Mouse (Mus musculus): ENCODE results near the gene Med15.
"Not testable (repeated sequence)": the region's sequence is repeated elsewhere in the genome, so short reads cannot be mapped to it uniquely, and the experiment has no call there.

Med15 gene

DNA sequence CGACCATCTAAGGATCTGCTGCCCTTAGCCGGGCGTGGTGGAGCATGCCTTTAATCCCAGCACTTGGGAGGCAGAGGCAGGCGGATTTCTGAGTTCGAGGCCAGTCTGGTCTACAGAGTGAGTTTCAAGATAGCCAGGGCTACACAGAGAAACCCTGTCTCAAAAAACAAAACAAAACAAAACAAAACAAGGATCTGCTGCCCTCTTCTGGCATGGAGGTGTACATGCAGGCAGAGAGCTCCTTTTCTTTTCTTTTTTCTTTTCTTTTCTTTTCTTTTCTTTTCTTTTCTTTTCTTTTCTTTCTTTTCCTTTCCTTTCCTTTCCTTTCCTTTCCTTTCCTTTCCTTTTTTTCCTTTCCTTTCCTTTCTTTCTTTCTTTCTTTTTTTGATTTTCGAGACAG, 118.0 kb downstream of the Med15 start:
- DNase-seq (ENCODE audit: low read depth) = not testable (repeated sequence)

DNA sequence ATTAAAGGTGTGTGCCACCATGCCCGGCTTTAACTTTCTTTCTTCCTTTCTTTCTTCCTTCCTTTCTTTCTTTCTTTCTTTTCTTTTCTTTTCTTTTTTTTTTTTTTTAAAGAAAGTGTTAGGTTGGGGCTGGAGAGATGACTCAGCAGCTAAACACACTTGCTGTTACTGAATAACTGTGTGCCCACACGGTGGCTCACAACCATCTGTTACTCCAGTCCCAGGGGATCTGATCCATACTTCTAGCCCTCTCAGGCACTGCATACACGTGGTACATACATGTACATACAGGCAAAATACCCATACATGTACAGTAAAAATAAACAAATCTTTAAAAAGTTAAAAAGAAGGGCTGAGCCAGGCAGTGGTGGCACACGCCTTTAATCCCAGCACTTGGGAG, 121.3 kb downstream of the Med15 start:
- DNase-seq (ENCODE audit: low read depth) = no peak

GRCm38 (mm10) chr16:17605684-17606083, 127.0 kb downstream of the Med15 start:
- no peak for DNase-seq (ENCODE audit: low read depth)

GRCm38 (mm10) chr16:17604941-17605340, 127.8 kb downstream of the Med15 start:
- no peak for DNase-seq (ENCODE audit: low read depth)
